Mouse (Mus musculus) limb, embryonic 14.5 days (tissue): Measurements from ENCODE around the gene Tnni3k. TPM values are rescaled to one million over a fixed set of nuclear protein-coding genes. Genes with fewer than 3 reads are reported as not detected.

Experiments used
- ATAC-seq: fragments of 200-750 bp; cut with Nextera tagmentation; 2 replicates; pipeline ENCODE4 v1.8.0; 2017; ENCODE audit warnings: low read depth, moderate number of reproducible peaks, moderate TSS enrichment; ENCODE audit not compliant: low FRiP score
- DNase-seq: peaks from one replicate; pipeline ENCODE4 v3.0.0-alpha.2; 2015; ENCODE audit warnings: low spot score
- H3K27ac ChIP-seq: fragments of 300-500 bp; sonication (generic); replicated peaks from 2 replicates; pipeline ENCODE4 v1.5.1; 2014; ENCODE audit warnings: low read depth, mild to moderate bottlenecking, low read length, moderate library complexity, mixed read lengths
- H3K27me3 ChIP-seq: fragments of 300-500 bp; sonication (generic); 2 replicates; pipeline ENCODE4 v1.6.1; 2014; ENCODE audit warnings: low read length, mixed read lengths; ENCODE audit not compliant: control insufficient read depth, insufficient read depth
- H3K36me3 ChIP-seq: fragments of 300-500 bp; sonication (generic); 2 replicates; pipeline ENCODE4 v1.6.1; 2014; ENCODE audit warnings: mild to moderate bottlenecking, low read length, moderate library complexity, mixed read lengths; ENCODE audit not compliant: control insufficient read depth, insufficient read depth
- H3K4me1 ChIP-seq: fragments of 300-500 bp; sonication (generic); 2 replicates; pipeline ENCODE4 v1.6.1; 2014; ENCODE audit warnings: antibody characterized with exemption, low read length, mixed read lengths; ENCODE audit not compliant: control insufficient read depth, insufficient read depth
- H3K4me2 ChIP-seq: fragments of 300-500 bp; sonication (generic); replicated peaks from 2 replicates; pipeline ENCODE4 v1.6.1; 2014; ENCODE audit warnings: low read depth, mild to moderate bottlenecking, low read length, moderate library complexity; ENCODE audit not compliant: severe bottlenecking
- H3K4me3 ChIP-seq: fragments of 300-500 bp; sonication (generic); replicated peaks from 2 replicates; pipeline ENCODE4 v1.5.1; 2014; ENCODE audit warnings: low read length
- H3K9ac ChIP-seq: fragments of 300-500 bp; sonication (generic); 2 replicates; pipeline ENCODE4 v1.6.1; 2014; ENCODE audit warnings: mild to moderate bottlenecking, low read depth, low read length, moderate library complexity; ENCODE audit not compliant: severe bottlenecking
- H3K9me3 ChIP-seq: fragments of 300-500 bp; sonication (generic); 2 replicates; pipeline ENCODE4 v1.6.1; 2016; ENCODE audit warnings: low read length; ENCODE audit not compliant: control insufficient read depth
- POLR2A ChIP-seq: fragments of 200-500 bp; IDR thresholded peaks from 2 replicates; pipeline ENCODE4 v1.8.0; 2012; ENCODE audit warnings: inconsistent platforms, mild to moderate bottlenecking, moderate library complexity, borderline replicate concordance; ENCODE audit not compliant: insufficient read depth, insufficient read length; ENCODE audit errors: extremely low read depth
- WGBS: fragments of 180-500 bp; shearing (Covaris S2); extraction: QIAGEN DNeasy Blood & Tissue Kit; methylation state at CpG from one replicate; pipeline ENCODE4 v1.1.7; 2014; 5-methylcytosine and 5-hydroxymethylcytosine counted together
- polyA plus RNA-seq, 2 experiments: library from polyadenylated mRNA; depleted of rRNA in 1 of 2; stranded (reverse) in 1 of 2; unstranded in 1 of 2; fragments of >200 nt; fragmentation: Nextera tagmentation in 1 of 2; extraction: Ambion mirVana in 1 of 2; gene quantifications; 2 replicates each; pipeline versions ENCODE4 v1.2.1 to v1.2.3; 2012 to 2014

Gene Tnni3k
- polyA plus RNA-seq, 2 experiments = 0.03 TPM; not detected in 1

DNA sequence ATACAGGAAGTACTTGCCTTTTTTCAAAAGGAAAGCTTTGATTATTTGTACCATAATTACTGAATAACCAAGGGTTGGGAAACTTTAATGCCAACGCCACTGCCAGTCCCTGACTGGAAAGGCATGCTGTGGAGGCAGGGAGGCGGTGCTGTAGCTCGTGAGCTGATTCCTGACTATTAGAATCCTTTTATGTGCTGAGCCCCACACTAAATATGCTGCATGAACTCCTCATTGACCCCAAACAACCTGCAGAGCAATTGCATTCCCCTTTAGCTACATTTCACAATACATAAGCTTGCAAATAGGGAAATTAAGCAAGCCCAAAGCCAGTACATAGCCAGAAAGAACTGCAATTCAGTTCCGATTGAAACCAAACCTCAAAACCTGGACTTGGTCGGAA lies 313.7 kb downstream of the Tnni3k start:
- 71% methylated on average over 5 of the region's 5 CpGs for WGBS

More for the DNA sequence above, 313.7 kb downstream of the Tnni3k start:
- H3K9me3 ChIP-seq = no peaks in the 10 kb centered on the region
- no peak overlapping the region for H3K4me3 ChIP-seq
- no peak overlapping the region for H3K9ac ChIP-seq
- no peak overlapping the region for H3K27ac ChIP-seq
- no peaks in the 10 kb centered on the region for H3K27me3 ChIP-seq
- ATAC-seq = no peak
- no peak overlapping the region for H3K4me2 ChIP-seq
- H3K4me1 ChIP-seq = no peaks in the 10 kb centered on the region
- no peak for TF ChIP-seq POLR2A
- DNase-seq = no peak
- H3K36me3 ChIP-seq = no peaks in the 10 kb centered on the region

Other genes with a start within 250 kb of the Tnni3k start
- gene Fpgt, start 38.0 kb upstream of the Tnni3k start, polyA plus RNA-seq (2012; rRNA removed) = 11.8 and 12.1 TPM in 2 replicates
- gene Fpgt, start 38.0 kb upstream of the Tnni3k start, polyA plus RNA-seq (2014; fragmentation: Nextera tagmentation; extraction: Ambion mirVana) = 16.5 and 16.7 TPM in 2 replicates
- gene Lrriq3, start 38.0 kb upstream of the Tnni3k start, polyA plus RNA-seq (2012; rRNA removed) = 0.49 and 0.82 TPM in 2 replicates
- 0.61 and 0.69 TPM in 2 replicates for gene Lrriq3, start 38.0 kb upstream of the Tnni3k start, polyA plus RNA-seq (2014; fragmentation: Nextera tagmentation; extraction: Ambion mirVana)